In the genomic region with DNA sequence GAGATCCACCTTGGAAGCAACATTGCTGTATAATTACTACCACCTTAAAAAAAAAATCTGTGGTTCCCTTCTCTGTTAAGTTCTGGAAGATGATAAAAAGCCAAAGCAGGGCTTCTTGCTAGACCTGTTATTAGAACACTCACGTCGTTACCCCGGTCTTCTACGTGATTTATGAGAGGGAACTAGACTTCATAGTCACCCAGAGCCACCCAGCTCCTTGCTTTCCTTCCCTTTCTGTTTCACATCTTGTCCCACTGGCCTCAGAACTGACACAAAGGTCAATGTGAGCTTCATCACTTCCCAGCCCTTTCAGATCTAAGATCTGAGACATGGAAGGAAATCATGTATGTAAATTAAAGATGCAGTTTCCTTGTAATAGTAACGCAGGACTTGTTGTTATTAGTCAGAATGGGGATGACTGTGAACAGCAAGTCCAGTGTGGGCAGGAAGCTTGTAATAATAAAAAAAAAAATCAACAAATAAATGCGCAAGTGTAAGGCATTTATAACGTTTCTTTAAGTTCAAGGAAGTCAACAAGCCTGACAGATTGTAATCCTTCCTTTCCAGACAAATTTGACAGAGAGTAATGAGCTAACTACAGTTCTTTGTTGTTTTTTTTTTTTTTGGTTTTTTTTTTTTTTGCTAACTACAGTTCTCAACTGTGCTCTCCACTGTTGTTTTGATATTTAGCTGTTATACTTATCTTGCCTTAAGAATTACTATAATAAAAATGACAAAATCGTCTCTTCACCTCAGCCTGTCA, we compare ENCODE assay signal across 8 mouse cellular contexts. TPM values are rescaled to one million over a fixed set of nuclear protein-coding genes. Genes with fewer than 3 reads are reported as not detected.
A peak's percentile ranks its signal among the peaks of the same experiment; 100 is the strongest.
DNase-seq lines count a peak whose midpoint lies in the region; ATAC-seq and TF ChIP-seq lines count a peak whose summit lies in the region.
"Had no signal": no experiment of that assay in that cellular context is flagged by ENCODE, and none has a peak within 500 bp of the region (broad histone marks: within the 10 kb centered on the region; RNA-seq: fewer than 3 reads in every experiment).

No protein-coding gene starts in this region.

- no peaks in the 10 kb centered on the region for H3K9me3 ChIP-seq in lung, embryonic 14.5 days (ENCODE audit: low read depth, low read length)
- H3K9me3 ChIP-seq in limb, embryonic 13.5 days, result no peaks in the 10 kb centered on the region
- H3K9me3 ChIP-seq in neural tube, embryonic 15.5 days (replicated peaks), result no peaks in the 10 kb centered on the region

- TF ChIP-seq CTCF in lung, embryonic 14.5 days (IDR thresholded peaks at IDR 0.05; ENCODE audit: low read depth), result no peak

- DNase-seq in lung, embryonic 14.5 days, result peak; percentile 6
- DNase-seq in lung, postnatal 10 days, result no peak
- DNase-seq in embryo, embryonic 9.5 days (ENCODE audit: extremely low spot score), result peak; percentile 9
- no peak for DNase-seq in adrenal gland, postnatal 25 days
- DNase-seq in spleen, adult 12 weeks (ENCODE audit: low spot score), result no peak
- DNase-seq: heart, postnatal 36 days had no signal

- peaks cover 4% of the 10 kb centered on the region; the same call in 1 of the 2 replicates for H3K27me3 ChIP-seq in lung, embryonic 14.5 days (ENCODE audit: insufficient read depth, low read length)
- H3K27me3 ChIP-seq in limb, embryonic 13.5 days, result no peaks in the 10 kb centered on the region
- H3K27me3 ChIP-seq in neural tube, embryonic 15.5 days (replicated peaks), result no peaks in the 10 kb centered on the region

- peaks cover 18% of the 10 kb centered on the region for H3K36me3 ChIP-seq in lung, embryonic 14.5 days (ENCODE audit: insufficient read depth)
- peaks cover 16% of the 10 kb centered on the region for H3K36me3 ChIP-seq in limb, embryonic 13.5 days
- peaks cover 7% of the 10 kb centered on the region for H3K36me3 ChIP-seq in neural tube, embryonic 15.5 days

- no peak overlapping the region for H3K9ac ChIP-seq in lung, embryonic 14.5 days
- H3K9ac ChIP-seq in limb, embryonic 13.5 days, result no peak overlapping the region
- H3K9ac ChIP-seq in neural tube, embryonic 15.5 days (replicated peaks), result no peak overlapping the region

- WGBS in lung, embryonic 14.5 days, result 34% methylated on average over 8 of the region's 8 CpGs
- 29% methylated on average over 8 of the region's 8 CpGs for WGBS in limb, embryonic 13.5 days
- 52% methylated on average over 8 of the region's 8 CpGs for WGBS in neural tube, embryonic 15.5 days

- peak overlapping the region; percentile 85 for H3K4me2 ChIP-seq in lung, embryonic 14.5 days
- H3K4me2 ChIP-seq in limb, embryonic 13.5 days (replicated peaks), result peak overlapping the region; percentile 62
- H3K4me2 ChIP-seq in neural tube, embryonic 15.5 days, result peak overlapping the region; percentile 78

- no peak overlapping the region for H3K27ac ChIP-seq in lung, embryonic 14.5 days (ENCODE audit: low read depth)
- no peak overlapping the region for H3K27ac ChIP-seq in limb, embryonic 13.5 days
- no peak overlapping the region for H3K27ac ChIP-seq in neural tube, embryonic 15.5 days (replicated peaks)

- H3K4me1 ChIP-seq in lung, embryonic 14.5 days (ENCODE audit: insufficient read depth), result peaks cover 2% of the 10 kb centered on the region; the same call in 1 of the 2 replicates
- peaks cover 17% of the 10 kb centered on the region for H3K4me1 ChIP-seq in limb, embryonic 13.5 days
- peaks cover 13% of the 10 kb centered on the region for H3K4me1 ChIP-seq in neural tube, embryonic 15.5 days

- ATAC-seq in lung, embryonic 14.5 days (ENCODE audit: insufficient read depth), result no peak
- ATAC-seq in limb, embryonic 13.5 days (ENCODE audit: low FRiP score, low read depth), result no peak
- ATAC-seq in neural tube, embryonic 15.5 days (ENCODE audit: low FRiP score), result no peak

- peak overlapping the region; percentile 78 for H3K4me3 ChIP-seq in lung, embryonic 14.5 days (ENCODE audit: low read depth, low read length)
- H3K4me3 ChIP-seq in limb, embryonic 13.5 days, result no peak overlapping the region
- H3K4me3 ChIP-seq in neural tube, embryonic 15.5 days (replicated peaks), result 0 out of 2 replicates have a peak overlapping the region, but pooled peaks have one; percentile 6

RNA-seq across cellular contexts. Expression of gene Utp6, which starts 1.2 kb away (rescaled TPM):
- polyA plus RNA-seq in lung, embryonic 14.5 days (2014; fragmentation: Nextera tagmentation; extraction: Ambion mirVana), result 62.4 and 64.8 TPM in 2 replicates
- 57.9 and 64.0 TPM in 2 replicates for polyA plus RNA-seq in limb, embryonic 13.5 days (2015; fragmentation: Nextera tagmentation; extraction: Ambion mirVana)
- 35.3 and 44.4 TPM in 2 replicates for polyA plus RNA-seq in neural tube, embryonic 15.5 days (2015; fragmentation: Nextera tagmentation; extraction: Ambion mirVana)
- total RNA-seq in adrenal gland, postnatal 25 days (2021), result 39.3 and 45.0 TPM in 2 replicates

RNA-seq across cellular contexts. Expression of gene Suz12, which starts 29.5 kb away (rescaled TPM):
- polyA plus RNA-seq in lung, embryonic 14.5 days (2014; fragmentation: Nextera tagmentation; extraction: Ambion mirVana), result 28.6 and 29.5 TPM in 2 replicates
- polyA plus RNA-seq in limb, embryonic 13.5 days (2015; fragmentation: Nextera tagmentation; extraction: Ambion mirVana), result 24.5 and 24.9 TPM in 2 replicates
- polyA plus RNA-seq in neural tube, embryonic 15.5 days (2015; fragmentation: Nextera tagmentation; extraction: Ambion mirVana), result 11.1 and 13.8 TPM in 2 replicates
- 61.3 and 66.7 TPM in 2 replicates for total RNA-seq in adrenal gland, postnatal 25 days (2021)

Comparison
In these comparisons a context has a peak if more than half of its experiments do, and no peak if none do; other contexts are left out.
1. DNase-seq: peak in lung, embryonic 14.5 days (single experiment) and embryo, embryonic 9.5 days (single experiment); none in lung, postnatal 10 days (single experiment), adrenal gland, postnatal 25 days (single experiment) and spleen, adult 12 weeks (single experiment).
2. Peak in every context shown above with its lines, with median percentiles within 50 percentile points of each other: H3K4me2 ChIP-seq.